Mouse (Mus musculus) bone marrow, adult 2 months (tissue): ENCODE data around the gene Casz1. TPM values are rescaled to one million over a fixed set of nuclear protein-coding genes. Genes with fewer than 3 reads are reported as not detected.

Source experiments
- H3K27ac ChIP-seq: fragments of 200-500 bp; 2 replicates; pipeline ENCODE4 v1.5.1; 2012; ENCODE audit warnings: low read depth, mild to moderate bottlenecking, control low read depth, inconsistent platforms, low read length; ENCODE audit not compliant: control insufficient read depth, poor library complexity, insufficient read depth
- H3K4me1 ChIP-seq: fragments of 200-500 bp; 2 replicates; pipeline ENCODE4 v1.6.1; 2011; ENCODE audit warnings: low read length; ENCODE audit not compliant: control insufficient read depth, insufficient read depth
- H3K4me3 ChIP-seq: fragments of 200-500 bp; replicated peaks from 2 replicates; pipeline ENCODE3; 2011; ENCODE audit warnings: mild to moderate bottlenecking, low read depth, low read length, control low read depth; ENCODE audit not compliant: control insufficient read depth
- CTCF ChIP-seq: fragments of 200-500 bp; IDR thresholded peaks from 2 replicates; pipeline ENCODE4 v1.5.1; 2011; ENCODE audit warnings: low read length, control low read depth; ENCODE audit not compliant: control insufficient read depth, insufficient read depth
- POLR2A ChIP-seq: fragments of 200-500 bp; IDR thresholded peaks from 2 replicates; pipeline ENCODE4 v1.6.1; 2011; ENCODE audit warnings: low read depth, mild to moderate bottlenecking, control low read depth, low read length, borderline replicate concordance; ENCODE audit not compliant: control insufficient read depth
- WGBS: fragments of 180-500 bp; shearing (Covaris S2); methylation state at CpG from one replicate; pipeline ENCODE4 v1.1.7; 2018; 5-methylcytosine and 5-hydroxymethylcytosine counted together
- polyA plus RNA-seq: library from polyadenylated mRNA; stranded (reverse); fragments of >200 nt; gene quantifications from 2 replicates; pipeline ENCODE4 v1.2.4, GENCODE M21; 2011; ENCODE audit warnings: low replicate concordance; ENCODE audit not compliant: missing spikeins, insufficient read depth, insufficient read length

Gene Casz1
- polyA plus RNA-seq, 1 experiment, result 2.7 TPM

DNA sequence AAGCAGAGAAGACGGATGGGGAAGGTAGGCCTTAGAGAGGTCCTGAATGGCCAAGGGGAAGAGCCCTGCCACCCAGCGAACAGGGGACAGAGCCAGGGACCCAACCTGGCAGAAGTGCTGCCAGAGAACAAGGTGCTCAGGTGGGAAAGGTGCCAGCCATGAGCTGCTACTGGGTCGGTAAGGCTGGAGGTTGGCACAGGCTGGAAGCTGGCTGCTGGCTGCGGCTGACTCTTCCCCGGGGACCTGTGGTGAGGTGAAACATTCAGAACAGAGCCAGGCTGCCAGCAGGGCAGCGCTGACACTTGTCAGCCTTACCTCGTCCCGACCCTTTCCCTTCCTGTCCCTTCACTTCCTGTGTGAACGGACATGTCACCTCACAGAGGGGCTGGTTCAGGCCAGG lies 124.1 kb downstream of the Casz1 start:
- peaks cover 2% of the 10 kb centered on the region; the same call in 1 of the 2 replicates for H3K4me1 ChIP-seq
- no peak overlapping the region for H3K4me3 ChIP-seq
- 20% methylated on average over 9 of the region's 9 CpGs for WGBS
- no peak for TF ChIP-seq POLR2A
- TF ChIP-seq CTCF, result no peak
- no peak overlapping the region for H3K27ac ChIP-seq

DNA sequence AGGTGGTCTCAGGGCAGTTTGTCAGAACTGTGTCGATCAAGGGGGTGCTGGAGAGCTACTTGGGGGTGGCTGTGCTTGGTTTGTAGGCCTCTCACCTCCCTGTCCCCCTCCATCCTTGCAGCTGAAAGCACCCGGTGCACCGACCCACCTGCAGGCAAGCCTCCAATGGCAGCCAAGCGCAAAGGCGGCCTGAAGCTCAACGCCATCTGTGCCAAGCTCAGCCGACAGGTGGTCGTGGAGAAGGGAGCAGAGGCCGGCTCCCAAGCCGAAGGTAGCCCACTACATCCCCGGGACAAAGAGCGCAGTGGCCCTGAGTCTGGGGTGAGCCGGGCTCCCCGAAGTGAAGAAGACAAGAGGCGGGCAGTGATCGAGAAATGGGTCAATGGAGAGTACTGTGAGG lies 124.6 kb downstream of the Casz1 start:
- WGBS, result 87% methylated on average over 16 of the region's 16 CpGs
- H3K4me1 ChIP-seq, result peaks cover 2% of the 10 kb centered on the region; the same call in 1 of the 2 replicates
- H3K27ac ChIP-seq, result no peak overlapping the region
- TF ChIP-seq CTCF (no peak), POLR2A (no peak)
- H3K4me3 ChIP-seq, result no peak overlapping the region

- no peak overlapping the region for H3K27ac ChIP-seq
- no peak overlapping the region for H3K4me3 ChIP-seq
- WGBS, result 82% methylated on average over 9 of the region's 9 CpGs
- TF ChIP-seq POLR2A (no peak), CTCF (no peak)
- H3K4me1 ChIP-seq, result peaks cover 2% of the 10 kb centered on the region; the same call in 1 of the 2 replicates
Measured at GRCm38 (mm10) chr4:148930721-148931229, 126.5 kb downstream of the Casz1 start.

GRCm38 (mm10) chr4:148933109-148933508 lies 128.9 kb downstream of the Casz1 start:
- TF ChIP-seq POLR2A (no peak), CTCF (no peak)
- peaks cover 2% of the 10 kb centered on the region; the same call in 1 of the 2 replicates for H3K4me1 ChIP-seq
- WGBS, result 84% methylated on average over 13 of the region's 13 CpGs
- H3K4me3 ChIP-seq, result no peak overlapping the region
- no peak overlapping the region for H3K27ac ChIP-seq

DNA sequence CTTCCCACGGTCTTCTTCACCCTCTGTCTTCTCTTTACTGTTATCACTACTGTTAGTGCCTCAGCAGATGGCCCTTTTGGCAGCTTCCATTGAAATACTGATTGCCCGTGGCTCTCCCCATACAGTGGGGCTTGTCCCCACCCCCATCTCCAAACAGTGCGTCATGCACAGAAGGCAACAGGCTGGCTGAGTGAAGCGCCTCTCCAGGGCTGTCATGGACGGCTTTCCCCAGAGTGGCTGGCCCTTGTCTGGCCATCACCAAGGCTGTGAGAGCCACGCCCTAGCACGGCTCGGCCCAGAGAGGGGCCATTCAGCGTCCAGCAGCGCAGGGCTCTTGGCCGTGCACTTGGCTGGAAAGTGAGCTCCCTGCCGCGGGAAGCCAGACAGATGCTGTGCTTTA lies 131.0 kb downstream of the Casz1 start:
- 87% methylated on average over 13 of the region's 13 CpGs for WGBS
- H3K27ac ChIP-seq, result no peak overlapping the region
- TF ChIP-seq POLR2A (no peak), CTCF (no peak)
- 0 out of 2 replicates have a peak, but pooled peaks cover 2% of the 10 kb centered on the region for H3K4me1 ChIP-seq
- H3K4me3 ChIP-seq, result no peak overlapping the region

- WGBS, result 87% methylated on average over 12 of the region's 12 CpGs
- Histone ChIP-seq H3K27ac (no peak overlapping the region), H3K4me3 (no peak overlapping the region), H3K4me1 (peaks cover 2% of the 10 kb centered on the region; the same call in 1 of the 2 replicates)
- TF ChIP-seq POLR2A (no peak), CTCF (no peak)
Measured at GRCm38 (mm10) chr4:148936111-148936510, 131.9 kb downstream of the Casz1 start.

- Histone ChIP-seq H3K4me3 (no peak overlapping the region), H3K27ac (no peak overlapping the region)
- WGBS, result 85% methylated on average over 12 of the region's 12 CpGs
Measured at GRCm38 (mm10) chr4:148936727-148937126, 132.5 kb downstream of the Casz1 start.

DNA sequence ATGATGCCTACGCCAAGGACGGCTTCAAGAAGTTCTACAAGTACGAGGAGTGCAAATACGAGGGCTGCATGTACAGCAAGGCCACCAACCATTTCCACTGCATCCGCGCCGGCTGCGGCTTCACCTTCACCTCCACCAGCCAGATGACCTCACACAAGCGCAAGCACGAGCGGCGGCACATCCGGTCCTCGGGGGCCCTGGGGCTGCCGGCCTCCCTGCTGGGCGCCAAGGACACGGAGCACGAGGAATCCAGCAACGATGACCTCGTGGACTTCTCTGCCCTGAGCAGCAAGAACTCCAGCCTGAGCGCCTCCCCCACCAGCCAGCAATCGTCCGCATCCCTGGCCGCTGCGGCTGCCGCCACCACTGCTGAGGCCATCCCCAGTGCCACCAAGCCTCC lies 134.3 kb downstream of the Casz1 start:
- TF ChIP-seq POLR2A, result 0 out of 2 replicates have a peak, but pooled peaks have one; percentile 21
- no peak for TF ChIP-seq CTCF
- WGBS, result 90% methylated on average over 26 of the region's 26 CpGs
- H3K27ac ChIP-seq, result no peak overlapping the region
- H3K4me1 ChIP-seq, result peaks cover 3% of the 10 kb centered on the region; the same call in 1 of the 2 replicates
- no peak overlapping the region for H3K4me3 ChIP-seq

More at GRCm38 (mm10) chr4:148936727-148937126, 132.5 kb downstream of the Casz1 start:
- TF ChIP-seq POLR2A (no peak), CTCF (no peak)
- H3K4me1 ChIP-seq, result peaks cover 2% of the 10 kb centered on the region; the same call in 1 of the 2 replicates

- Histone ChIP-seq H3K4me1 (peaks cover 3% of the 10 kb centered on the region; the same call in 1 of the 2 replicates), H3K4me3 (peak overlapping the region; percentile 63), H3K27ac (peak overlapping the region; percentile 90)
- TF ChIP-seq POLR2A (peak; percentile 49; the same call in 1 of the 2 replicates), CTCF (no peak)
- 2% methylated on average over 25 of the region's 25 CpGs for WGBS
Measured at GRCm38 (mm10) chr4:148940674-148941211, 136.5 kb downstream of the Casz1 start.
